Mouse (Mus musculus): ENCODE data around the gene Cacna2d3. TPM values are rescaled to one million over a fixed set of nuclear protein-coding genes. Genes with fewer than 3 reads are reported as not detected.

The Cacna2d3 gene
- polyA plus RNA-seq, 1 experiment from 2014 or later = 0.92 TPM

GRCm38 (mm10) chr14:29334216-29334615 lies 387.4 kb downstream of the Cacna2d3 start:
- H3K27ac ChIP-seq (ENCODE audit: low read length) = no peak overlapping the region
- no peak overlapping the region for H3K9ac ChIP-seq (ENCODE audit: low read depth, low read length)
- WGBS = 75% methylated on average over 2 of the region's 2 CpGs
- no peaks in the 10 kb centered on the region for H3K27me3 ChIP-seq (replicated peaks; ENCODE audit: control insufficient read depth, insufficient read depth, low read length)
- no peaks in the 10 kb centered on the region for H3K36me3 ChIP-seq (ENCODE audit: control insufficient read depth, insufficient read depth, low read length)
- H3K4me2 ChIP-seq (ENCODE audit: low read depth, low read length) = no peak overlapping the region
- no peaks in the 10 kb centered on the region for H3K4me1 ChIP-seq (ENCODE audit: control insufficient read depth, insufficient read depth, low read length)
- no peaks in the 10 kb centered on the region for H3K9me3 ChIP-seq (ENCODE audit: control insufficient read depth, low read length)
- ATAC-seq = no peak
- no peak overlapping the region for H3K4me3 ChIP-seq (ENCODE audit: low read length)

- Histone ChIP-seq H3K9me3 (ENCODE audit: control insufficient read depth, low read length) (no peaks in the 10 kb centered on the region), H3K27me3 (replicated peaks; ENCODE audit: control insufficient read depth, insufficient read depth, low read length) (no peaks in the 10 kb centered on the region), H3K4me2 (ENCODE audit: low read depth, low read length) (no peak overlapping the region), H3K9ac (ENCODE audit: low read depth, low read length) (no peak overlapping the region), H3K36me3 (ENCODE audit: control insufficient read depth, insufficient read depth, low read length) (no peaks in the 10 kb centered on the region), H3K4me1 (ENCODE audit: control insufficient read depth, insufficient read depth, low read length) (no peaks in the 10 kb centered on the region), H3K27ac (ENCODE audit: low read length) (no peak overlapping the region), H3K4me3 (ENCODE audit: low read length) (no peak overlapping the region)
- 87% methylated on average over 5 of the region's 5 CpGs for WGBS
- no peak for ATAC-seq
Observed at GRCm38 (mm10) chr14:29324430-29324782, 397.3 kb downstream of the Cacna2d3 start.

GRCm38 (mm10) chr14:29323718-29324429 lies 397.8 kb downstream of the Cacna2d3 start:
- Histone ChIP-seq H3K4me1 (ENCODE audit: control insufficient read depth, insufficient read depth, low read length) (no peaks in the 10 kb centered on the region), H3K9me3 (ENCODE audit: control insufficient read depth, low read length) (no peaks in the 10 kb centered on the region), H3K4me2 (ENCODE audit: low read depth, low read length) (no peak overlapping the region), H3K9ac (ENCODE audit: low read depth, low read length) (no peak overlapping the region), H3K36me3 (ENCODE audit: control insufficient read depth, insufficient read depth, low read length) (no peaks in the 10 kb centered on the region), H3K4me3 (ENCODE audit: low read length) (no peak overlapping the region), H3K27ac (ENCODE audit: low read length) (no peak overlapping the region), H3K27me3 (replicated peaks; ENCODE audit: control insufficient read depth, insufficient read depth, low read length) (no peaks in the 10 kb centered on the region)
- WGBS = 82% methylated on average over 9 of the region's 9 CpGs
- ATAC-seq = no peak

- no peak overlapping the region for H3K9ac ChIP-seq (ENCODE audit: low read depth, low read length)
- H3K4me2 ChIP-seq (ENCODE audit: low read depth, low read length) = no peak overlapping the region
- no peaks in the 10 kb centered on the region for H3K36me3 ChIP-seq (ENCODE audit: control insufficient read depth, insufficient read depth, low read length)
- WGBS = 73% methylated on average over 2 of the region's 2 CpGs
- H3K4me1 ChIP-seq (ENCODE audit: control insufficient read depth, insufficient read depth, low read length) = no peaks in the 10 kb centered on the region
- ATAC-seq = no peak
- H3K9me3 ChIP-seq (ENCODE audit: control insufficient read depth, low read length) = no peaks in the 10 kb centered on the region
- no peak overlapping the region for H3K27ac ChIP-seq (ENCODE audit: low read length)
- H3K4me3 ChIP-seq (ENCODE audit: low read length) = no peak overlapping the region
- no peaks in the 10 kb centered on the region for H3K27me3 ChIP-seq (replicated peaks; ENCODE audit: control insufficient read depth, insufficient read depth, low read length)
Observed at GRCm38 (mm10) chr14:29313431-29313830, 408.2 kb downstream of the Cacna2d3 start.

GRCm38 (mm10) chr14:29305623-29306022 lies 416.0 kb downstream of the Cacna2d3 start:
- WGBS = 76% methylated on average over 9 of the region's 9 CpGs
- no peak overlapping the region for H3K9ac ChIP-seq (ENCODE audit: low read depth, low read length)

GRCm38 (mm10) chr14:29296185-29296754 lies 425.4 kb downstream of the Cacna2d3 start:
- no peaks in the 10 kb centered on the region for H3K27me3 ChIP-seq (replicated peaks; ENCODE audit: control insufficient read depth, insufficient read depth, low read length)
- no peak overlapping the region for H3K4me3 ChIP-seq (ENCODE audit: low read length)
- no peaks in the 10 kb centered on the region for H3K9me3 ChIP-seq (ENCODE audit: control insufficient read depth, low read length)
- no peak overlapping the region for H3K9ac ChIP-seq (ENCODE audit: low read depth, low read length)
- H3K4me1 ChIP-seq (ENCODE audit: control insufficient read depth, insufficient read depth, low read length) = no peaks in the 10 kb centered on the region
- 81% methylated on average over 2 of the region's 2 CpGs for WGBS
- H3K4me2 ChIP-seq (ENCODE audit: low read depth, low read length) = no peak overlapping the region
- H3K27ac ChIP-seq (ENCODE audit: low read length) = no peak overlapping the region
- H3K36me3 ChIP-seq (ENCODE audit: control insufficient read depth, insufficient read depth, low read length) = no peaks in the 10 kb centered on the region
- no peak for ATAC-seq

More at GRCm38 (mm10) chr14:29305623-29306022, 416.0 kb downstream of the Cacna2d3 start:
- Histone ChIP-seq H3K27ac (ENCODE audit: low read length) (no peak overlapping the region), H3K4me1 (ENCODE audit: control insufficient read depth, insufficient read depth, low read length) (no peaks in the 10 kb centered on the region), H3K4me2 (ENCODE audit: low read depth, low read length) (no peak overlapping the region), H3K4me3 (ENCODE audit: low read length) (no peak overlapping the region), H3K36me3 (ENCODE audit: control insufficient read depth, insufficient read depth, low read length) (no peaks in the 10 kb centered on the region), H3K27me3 (replicated peaks; ENCODE audit: control insufficient read depth, insufficient read depth, low read length) (no peaks in the 10 kb centered on the region), H3K9me3 (ENCODE audit: control insufficient read depth, low read length) (no peaks in the 10 kb centered on the region)
- ATAC-seq = no peak

GRCm38 (mm10) chr14:29278901-29279300 lies 442.8 kb downstream of the Cacna2d3 start:
- Histone ChIP-seq H3K4me1 (ENCODE audit: control insufficient read depth, insufficient read depth, low read length) (0 out of 2 replicates have a peak, but pooled peaks cover 4% of the 10 kb centered on the region), H3K36me3 (ENCODE audit: control insufficient read depth, insufficient read depth, low read length) (no peaks in the 10 kb centered on the region), H3K4me2 (ENCODE audit: low read depth, low read length) (no peak overlapping the region), H3K27ac (ENCODE audit: low read length) (no peak overlapping the region), H3K4me3 (ENCODE audit: low read length) (no peak overlapping the region), H3K27me3 (replicated peaks; ENCODE audit: control insufficient read depth, insufficient read depth, low read length) (no peaks in the 10 kb centered on the region), H3K9ac (ENCODE audit: low read depth, low read length) (no peak overlapping the region), H3K9me3 (ENCODE audit: control insufficient read depth, low read length) (no peaks in the 10 kb centered on the region)
- no peak for ATAC-seq
- 94% methylated on average over 1 of the region's 1 CpGs for WGBS

- WGBS = 62% methylated on average over 2 of the region's 2 CpGs
- Histone ChIP-seq H3K27ac (ENCODE audit: low read length) (no peak overlapping the region), H3K4me1 (ENCODE audit: control insufficient read depth, insufficient read depth, low read length) (0 out of 2 replicates have a peak, but pooled peaks cover 4% of the 10 kb centered on the region), H3K27me3 (replicated peaks; ENCODE audit: control insufficient read depth, insufficient read depth, low read length) (no peaks in the 10 kb centered on the region), H3K9ac (ENCODE audit: low read depth, low read length) (no peak overlapping the region), H3K36me3 (ENCODE audit: control insufficient read depth, insufficient read depth, low read length) (no peaks in the 10 kb centered on the region), H3K9me3 (ENCODE audit: control insufficient read depth, low read length) (no peaks in the 10 kb centered on the region), H3K4me3 (ENCODE audit: low read length) (no peak overlapping the region), H3K4me2 (ENCODE audit: low read depth, low read length) (no peak overlapping the region)
- no peak for ATAC-seq
Observed at GRCm38 (mm10) chr14:29278401-29278800, 443.3 kb downstream of the Cacna2d3 start.

GRCm38 (mm10) chr14:29277701-29278100 lies 444.0 kb downstream of the Cacna2d3 start:
- ATAC-seq = no peak
- H3K36me3 ChIP-seq (ENCODE audit: control insufficient read depth, insufficient read depth, low read length) = no peaks in the 10 kb centered on the region
- no peak overlapping the region for H3K4me2 ChIP-seq (ENCODE audit: low read depth, low read length)
- H3K4me1 ChIP-seq (ENCODE audit: control insufficient read depth, insufficient read depth, low read length) = 0 out of 2 replicates have a peak, but pooled peaks cover 4% of the 10 kb centered on the region
- H3K9me3 ChIP-seq (ENCODE audit: control insufficient read depth, low read length) = no peaks in the 10 kb centered on the region
- H3K27ac ChIP-seq (ENCODE audit: low read length) = no peak overlapping the region
- no peak overlapping the region for H3K9ac ChIP-seq (ENCODE audit: low read depth, low read length)
- H3K4me3 ChIP-seq (ENCODE audit: low read length) = no peak overlapping the region
- no peaks in the 10 kb centered on the region for H3K27me3 ChIP-seq (replicated peaks; ENCODE audit: control insufficient read depth, insufficient read depth, low read length)
- 55% methylated on average over 2 of the region's 2 CpGs for WGBS

Measured in intestine, embryonic 16.5 days (tissue).